Mouse (Mus musculus) neural tube, embryonic 13.5 days (tissue): Measurements from ENCODE around the gene Zbtb20. TPM values are rescaled to one million over a fixed set of nuclear protein-coding genes. Genes with fewer than 3 reads are reported as not detected.

ENCODE experiments used
- ATAC-seq: fragments of 200-750 bp; cut with Nextera tagmentation; 2 replicates; pipeline ENCODE4 v1.8.0; 2017; ENCODE audit warnings: low read depth, mild to moderate bottlenecking, moderate TSS enrichment, moderate library complexity
- H3K27ac ChIP-seq: fragments of 300-500 bp; sonication (generic); replicated peaks from 2 replicates; pipeline ENCODE4 v1.5.1; 2015; ENCODE audit warnings: moderate library complexity, mild to moderate bottlenecking, inconsistent platforms
- H3K27me3 ChIP-seq: fragments of 300-500 bp; sonication (generic); 2 replicates; pipeline ENCODE4 v1.6.1; 2015; ENCODE audit warnings: mild to moderate bottlenecking, inconsistent platforms
- H3K36me3 ChIP-seq: fragments of 300-500 bp; sonication (generic); 2 replicates; pipeline ENCODE4 v1.6.1; 2015; ENCODE audit warnings: mild to moderate bottlenecking, inconsistent platforms
- H3K4me1 ChIP-seq: fragments of 300-500 bp; sonication (generic); replicated peaks from 2 replicates; pipeline ENCODE4 v1.6.1; 2015; ENCODE audit warnings: inconsistent platforms
- H3K4me2 ChIP-seq: fragments of 300-500 bp; sonication (generic); 2 replicates; pipeline ENCODE4 v1.6.1; 2015; ENCODE audit warnings: inconsistent platforms, mild to moderate bottlenecking, moderate library complexity
- H3K4me3 ChIP-seq: fragments of 300-500 bp; sonication (generic); 2 replicates; pipeline ENCODE4 v1.5.1; 2015; ENCODE audit warnings: mild to moderate bottlenecking, inconsistent platforms
- H3K9ac ChIP-seq: fragments of 300-500 bp; sonication (generic); 2 replicates; pipeline ENCODE4 v1.6.1; 2015; ENCODE audit warnings: moderate library complexity, mild to moderate bottlenecking, inconsistent platforms
- H3K9me3 ChIP-seq: fragments of 300-500 bp; sonication (generic); 2 replicates; pipeline ENCODE4 v1.6.1; 2016; ENCODE audit warnings: inconsistent platforms
- WGBS: fragments of 180-500 bp; shearing (Covaris S2); methylation state at CpG from one replicate; pipeline ENCODE4 v1.1.7; 2015; 5-methylcytosine and 5-hydroxymethylcytosine counted together
- polyA plus RNA-seq: library from polyadenylated mRNA; unstranded; fragments of >200 nt; fragmentation: Nextera tagmentation; extraction: Ambion mirVana; gene quantifications from 2 replicates; pipeline ENCODE4 v1.2.1, GENCODE M21; 2015

Zbtb20 gene
- polyA plus RNA-seq, 1 experiment from 2014 or later: 71.4 TPM

- no peak overlapping the region for H3K27ac ChIP-seq
- no peak for ATAC-seq
Observed at GRCm38 (mm10) chr16:43462470-43463455, 587.1 kb downstream of the Zbtb20 start.

GRCm38 (mm10) chr16:43463684-43464475, 588.2 kb downstream of the Zbtb20 start:
- H3K4me2 ChIP-seq: no peak overlapping the region
- H3K4me3 ChIP-seq: no peak overlapping the region
- H3K36me3 ChIP-seq: no peaks in the 10 kb centered on the region
- WGBS: 41% methylated on average over 13 of the region's 13 CpGs
- H3K9ac ChIP-seq: no peak overlapping the region
- H3K4me1 ChIP-seq: peaks cover 24% of the 10 kb centered on the region
- peak; percentile 65; the same call in 1 of the 2 replicates for ATAC-seq
- no peaks in the 10 kb centered on the region for H3K9me3 ChIP-seq
- H3K27ac ChIP-seq: no peak overlapping the region; the same call in 1 of the 2 replicates
- no peaks in the 10 kb centered on the region for H3K27me3 ChIP-seq

More at GRCm38 (mm10) chr16:43462470-43463455, 587.1 kb downstream of the Zbtb20 start:
- WGBS: 49% methylated on average over 11 of the region's 11 CpGs
- no peaks in the 10 kb centered on the region for H3K27me3 ChIP-seq
- no peaks in the 10 kb centered on the region for H3K9me3 ChIP-seq
- no peak overlapping the region for H3K9ac ChIP-seq
- H3K4me1 ChIP-seq: peaks cover 24% of the 10 kb centered on the region
- no peak overlapping the region for H3K4me2 ChIP-seq
- no peak overlapping the region for H3K4me3 ChIP-seq
- H3K36me3 ChIP-seq: no peaks in the 10 kb centered on the region

GRCm38 (mm10) chr16:43464476-43465080, 588.9 kb downstream of the Zbtb20 start:
- H3K27ac ChIP-seq: no peak overlapping the region
- H3K27me3 ChIP-seq: no peaks in the 10 kb centered on the region
- no peaks in the 10 kb centered on the region for H3K36me3 ChIP-seq
- H3K9me3 ChIP-seq: no peaks in the 10 kb centered on the region
- no peak for ATAC-seq
- H3K4me3 ChIP-seq: no peak overlapping the region
- H3K9ac ChIP-seq: no peak overlapping the region
- H3K4me1 ChIP-seq: peaks cover 24% of the 10 kb centered on the region
- H3K4me2 ChIP-seq: no peak overlapping the region
- WGBS: 57% methylated on average over 10 of the region's 10 CpGs

GRCm38 (mm10) chr16:43465368-43465839, 589.7 kb downstream of the Zbtb20 start:
- H3K4me3 ChIP-seq: no peak overlapping the region
- no peak for ATAC-seq
- H3K36me3 ChIP-seq: no peaks in the 10 kb centered on the region
- H3K27ac ChIP-seq: no peak overlapping the region
- no peaks in the 10 kb centered on the region for H3K9me3 ChIP-seq
- WGBS: 76% methylated on average over 3 of the region's 3 CpGs
- H3K9ac ChIP-seq: no peak overlapping the region
- peaks cover 24% of the 10 kb centered on the region for H3K4me1 ChIP-seq
- no peak overlapping the region for H3K4me2 ChIP-seq
- no peaks in the 10 kb centered on the region for H3K27me3 ChIP-seq

- Histone ChIP-seq H3K9me3 (no peaks in the 10 kb centered on the region), H3K9ac (no peak overlapping the region), H3K4me1 (peaks cover 24% of the 10 kb centered on the region), H3K27me3 (no peaks in the 10 kb centered on the region), H3K4me2 (no peak overlapping the region), H3K27ac (no peak overlapping the region), H3K4me3 (no peak overlapping the region), H3K36me3 (no peaks in the 10 kb centered on the region)
- 86% methylated on average over 9 of the region's 9 CpGs for WGBS
- ATAC-seq: no peak
Observed at GRCm38 (mm10) chr16:43465921-43466748, 590.5 kb downstream of the Zbtb20 start.

GRCm38 (mm10) chr16:43466749-43467065, 591.0 kb downstream of the Zbtb20 start:
- WGBS: 70% methylated on average over 2 of the region's 2 CpGs
- Histone ChIP-seq H3K4me1 (peaks cover 24% of the 10 kb centered on the region), H3K4me2 (no peak overlapping the region), H3K36me3 (no peaks in the 10 kb centered on the region), H3K27me3 (no peaks in the 10 kb centered on the region), H3K27ac (no peak overlapping the region), H3K9me3 (no peaks in the 10 kb centered on the region), H3K4me3 (no peak overlapping the region), H3K9ac (no peak overlapping the region)
- ATAC-seq: no peak

- H3K4me2 ChIP-seq: no peak overlapping the region
- no peak overlapping the region for H3K9ac ChIP-seq
- no peak for ATAC-seq
- H3K4me3 ChIP-seq: no peak overlapping the region
- no peak overlapping the region for H3K27ac ChIP-seq
- no peaks in the 10 kb centered on the region for H3K36me3 ChIP-seq
- H3K4me1 ChIP-seq: no peaks in the 10 kb centered on the region
- no peaks in the 10 kb centered on the region for H3K27me3 ChIP-seq
- H3K9me3 ChIP-seq: no peaks in the 10 kb centered on the region
- WGBS: 73% methylated on average over 3 of the region's 3 CpGs
Observed at GRCm38 (mm10) chr16:43471060-43471459, 595.4 kb downstream of the Zbtb20 start.

- WGBS: 91% methylated on average over 11 of the region's 11 CpGs
- Histone ChIP-seq H3K9me3 (no peaks in the 10 kb centered on the region), H3K9ac (no peak overlapping the region), H3K27ac (no peak overlapping the region), H3K4me1 (no peaks in the 10 kb centered on the region), H3K4me3 (no peak overlapping the region), H3K4me2 (no peak overlapping the region), H3K27me3 (no peaks in the 10 kb centered on the region), H3K36me3 (no peaks in the 10 kb centered on the region)
- ATAC-seq: no peak
Observed at GRCm38 (mm10) chr16:43474941-43475728, 599.5 kb downstream of the Zbtb20 start.

GRCm38 (mm10) chr16:43476921-43477320, 601.2 kb downstream of the Zbtb20 start:
- 86% methylated on average over 3 of the region's 3 CpGs for WGBS
- no peak overlapping the region for H3K4me3 ChIP-seq
- H3K9ac ChIP-seq: no peak overlapping the region

GRCm38 (mm10) chr16:43478352-43478751, 602.7 kb downstream of the Zbtb20 start:
- no peak for ATAC-seq
- H3K4me1 ChIP-seq: no peaks in the 10 kb centered on the region

More at GRCm38 (mm10) chr16:43476921-43477320, 601.2 kb downstream of the Zbtb20 start:
- no peaks in the 10 kb centered on the region for H3K36me3 ChIP-seq
- H3K27me3 ChIP-seq: no peaks in the 10 kb centered on the region
- H3K4me2 ChIP-seq: no peak overlapping the region
- H3K9me3 ChIP-seq: no peaks in the 10 kb centered on the region
- ATAC-seq: no peak
- H3K27ac ChIP-seq: no peak overlapping the region
- H3K4me1 ChIP-seq: no peaks in the 10 kb centered on the region

GRCm38 (mm10) chr16:43480532-43480931, 604.9 kb downstream of the Zbtb20 start:
- Histone ChIP-seq H3K9me3 (no peaks in the 10 kb centered on the region), H3K36me3 (no peaks in the 10 kb centered on the region), H3K4me1 (no peaks in the 10 kb centered on the region), H3K9ac (no peak overlapping the region), H3K27me3 (no peaks in the 10 kb centered on the region), H3K27ac (no peak overlapping the region), H3K4me3 (no peak overlapping the region), H3K4me2 (no peak overlapping the region)
- WGBS: 80% methylated on average over 6 of the region's 6 CpGs
- no peak for ATAC-seq

More at GRCm38 (mm10) chr16:43478352-43478751, 602.7 kb downstream of the Zbtb20 start:
- H3K36me3 ChIP-seq: no peaks in the 10 kb centered on the region
- no peak overlapping the region for H3K27ac ChIP-seq
- H3K9ac ChIP-seq: no peak overlapping the region
- H3K9me3 ChIP-seq: no peaks in the 10 kb centered on the region
- no peaks in the 10 kb centered on the region for H3K27me3 ChIP-seq
- H3K4me3 ChIP-seq: no peak overlapping the region
- 92% methylated on average over 1 of the region's 1 CpGs for WGBS
- no peak overlapping the region for H3K4me2 ChIP-seq
